Mouse (Mus musculus): ENCODE data around the gene Trpm3.
"Not testable (repeated sequence)": the region's sequence is repeated elsewhere in the genome, so short reads cannot be mapped to it uniquely, and the experiment has no call there.

The Trpm3 gene

DNA sequence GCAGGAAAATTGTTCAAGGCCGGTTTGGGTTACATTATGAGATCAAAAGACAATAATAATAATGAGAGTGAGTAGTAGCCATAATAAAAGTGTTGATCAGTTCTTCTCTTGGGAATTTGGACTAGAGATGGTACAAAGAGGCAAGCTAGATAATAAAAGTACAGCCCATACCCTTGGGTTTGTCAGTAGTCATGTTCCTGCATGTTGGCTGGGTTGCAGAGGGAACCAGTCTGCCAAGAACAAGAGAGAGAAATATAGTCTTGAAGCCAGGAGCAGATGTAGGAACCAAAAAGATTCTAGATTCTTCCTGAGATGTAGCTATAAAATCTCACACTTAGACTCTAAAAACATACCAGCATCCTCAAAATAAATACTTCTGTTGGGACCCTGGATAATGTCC is 861.4 kb downstream of the Trpm3 start:
- DNase-seq, result no peak

DNA sequence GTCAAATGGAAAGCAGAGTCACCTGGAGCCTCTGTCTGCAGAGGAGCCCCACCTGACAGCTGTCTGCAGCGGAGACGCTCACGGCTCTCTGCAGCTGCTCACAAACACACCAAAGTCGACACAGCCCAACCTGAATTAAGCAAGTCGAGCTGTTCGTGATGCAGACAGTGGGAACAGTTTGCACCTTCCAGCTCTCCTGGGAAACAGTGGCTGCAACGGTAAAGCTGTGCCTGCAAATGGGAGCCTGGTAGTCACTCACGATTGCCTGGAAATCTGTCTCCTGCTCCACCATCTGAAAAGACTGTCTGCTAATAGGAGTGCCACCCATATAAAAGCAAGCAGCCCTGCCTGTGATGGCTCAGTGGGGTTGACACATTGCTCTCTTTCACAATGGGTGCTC is 865.0 kb downstream of the Trpm3 start:
- DNase-seq, result no peak

DNA sequence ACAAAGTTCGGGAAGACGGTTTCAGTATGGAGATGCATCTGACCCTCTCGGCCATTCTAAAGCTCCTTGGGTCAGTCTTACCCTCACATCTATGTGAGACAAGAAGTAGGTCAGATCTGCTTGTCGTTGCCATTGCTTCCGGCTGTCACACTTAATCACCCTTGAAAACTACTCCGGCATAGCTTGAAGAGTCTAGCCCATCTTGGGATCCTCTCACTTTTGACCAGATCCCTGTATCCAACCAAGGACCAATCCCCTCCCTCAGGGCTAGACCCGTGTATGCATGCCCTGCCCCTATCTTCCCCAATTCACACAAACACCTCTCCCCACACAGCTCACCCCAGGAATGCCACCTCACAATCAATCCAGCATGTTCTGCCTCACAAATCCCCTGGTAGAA is 867.0 kb downstream of the Trpm3 start:
- no peak for DNase-seq

DNA sequence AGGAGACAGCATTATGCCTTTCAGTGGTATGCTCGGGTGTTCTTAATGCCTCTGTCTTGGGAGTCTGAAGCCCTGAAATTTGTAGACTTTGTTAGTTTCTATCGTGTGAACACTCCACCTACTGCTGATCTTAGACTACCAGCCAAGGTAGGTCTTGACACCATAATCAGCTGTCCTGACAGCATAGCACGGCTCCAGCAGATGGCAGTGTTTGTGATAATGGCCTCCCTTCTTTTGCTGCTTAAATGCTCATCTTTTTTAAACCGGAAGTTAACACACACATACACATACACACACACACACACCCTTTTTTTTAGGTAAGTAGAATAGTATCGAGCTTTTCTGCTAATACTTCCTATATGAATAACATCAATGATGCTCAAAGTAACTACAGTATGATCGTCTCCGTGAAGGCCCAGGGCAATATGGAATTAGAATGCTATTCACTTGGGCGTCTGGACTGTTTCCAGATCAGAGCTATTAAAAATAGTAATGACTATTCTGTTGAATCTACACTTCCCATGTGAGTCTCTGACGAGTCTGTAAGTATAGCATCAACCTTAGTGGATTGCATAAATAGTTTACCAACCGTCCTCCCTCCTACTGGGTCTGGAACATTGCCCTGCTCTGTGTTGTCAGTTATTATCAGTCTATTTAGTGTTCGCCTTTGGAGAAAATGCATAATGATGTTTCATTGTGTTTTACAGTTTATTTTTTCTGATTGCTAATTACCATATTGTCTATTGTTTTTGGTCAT is 867.8 kb downstream of the Trpm3 start:
- no peak for DNase-seq

DNA sequence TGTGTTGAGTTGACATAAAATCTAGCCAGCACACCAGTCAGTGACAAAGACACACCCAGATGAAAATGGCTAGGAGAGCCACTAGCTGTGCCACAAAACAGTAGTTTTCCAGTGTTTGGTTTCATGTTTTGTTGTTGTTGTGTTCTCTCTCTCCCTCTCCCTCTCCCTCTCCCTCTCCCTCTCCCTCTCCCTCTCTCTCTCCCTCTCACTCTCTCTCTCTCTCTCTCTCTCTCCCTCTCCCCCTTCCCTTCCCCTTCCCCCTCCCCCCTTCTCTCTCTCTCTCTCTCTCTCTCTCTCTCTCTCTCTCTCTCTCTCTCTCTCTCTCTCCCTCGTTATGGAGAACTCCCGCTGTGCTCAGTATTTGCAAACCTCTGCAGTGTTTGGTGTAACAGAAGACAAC is 874.8 kb downstream of the Trpm3 start:
- no peak for DNase-seq

DNA sequence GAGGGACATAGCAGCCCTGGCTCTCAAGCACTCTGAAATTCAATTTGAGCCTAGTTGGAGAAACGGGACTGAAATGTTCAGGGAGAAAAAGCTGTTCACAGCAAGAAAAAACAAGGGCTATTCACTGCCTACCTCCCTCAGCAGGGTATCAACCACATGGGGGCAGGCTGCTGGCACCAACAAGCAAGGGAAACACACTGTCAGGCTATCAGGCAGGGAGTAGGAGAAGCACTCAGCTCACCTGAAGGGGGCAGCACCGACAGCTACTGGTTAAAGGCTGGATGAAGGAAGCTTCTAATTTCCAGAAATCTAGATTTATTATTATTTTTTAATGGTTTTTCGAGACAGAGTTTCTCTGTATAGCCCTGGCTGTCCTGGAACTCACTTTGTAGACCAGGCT is 876.7 kb downstream of the Trpm3 start:
- peak; percentile 13 for DNase-seq

DNA sequence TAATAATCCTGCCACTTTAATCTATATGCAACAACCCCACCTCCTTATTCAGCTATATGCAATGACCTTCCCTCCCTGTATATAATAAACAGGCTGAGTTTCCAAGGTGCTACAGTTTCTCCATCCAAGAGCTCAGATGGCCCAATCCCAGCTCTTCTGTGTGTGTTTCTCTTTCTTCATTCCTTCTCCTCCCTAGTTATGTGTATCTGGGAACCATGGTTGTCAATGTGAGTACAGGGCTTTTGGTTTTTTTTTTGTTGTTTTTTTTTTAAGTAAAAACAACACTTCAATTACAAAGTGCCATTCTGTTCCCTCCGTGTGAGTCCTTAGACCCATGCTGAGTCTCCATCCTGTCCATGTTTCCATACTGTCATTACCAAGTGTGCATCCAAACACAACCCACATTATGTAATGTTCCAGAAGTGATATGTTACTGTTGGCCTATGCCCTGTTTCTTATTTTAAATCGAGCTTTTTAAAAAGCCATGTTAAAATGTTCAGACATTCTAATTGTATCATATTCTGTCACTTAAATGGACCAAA is 879.4 kb downstream of the Trpm3 start:
- no peak for DNase-seq

DNA sequence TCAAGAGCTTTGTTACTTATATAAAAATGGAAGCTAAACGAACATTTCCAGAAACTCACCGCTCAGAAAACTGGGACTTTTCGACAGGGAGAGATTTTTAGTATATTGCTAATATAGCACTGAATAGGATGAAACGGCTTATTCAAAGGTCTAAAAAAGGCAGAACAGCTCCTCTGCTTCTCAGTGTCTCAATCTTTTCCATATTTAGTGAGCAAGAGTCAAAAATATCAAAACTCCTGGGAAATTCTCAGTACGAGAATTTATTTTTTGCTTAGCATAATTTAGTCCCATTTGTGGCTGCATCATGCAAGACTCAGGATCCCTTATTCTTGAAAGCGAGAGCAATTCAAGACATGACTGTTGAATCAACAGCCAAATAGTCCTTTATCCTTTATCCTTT is 884.1 kb downstream of the Trpm3 start:
- no peak for DNase-seq

DNA sequence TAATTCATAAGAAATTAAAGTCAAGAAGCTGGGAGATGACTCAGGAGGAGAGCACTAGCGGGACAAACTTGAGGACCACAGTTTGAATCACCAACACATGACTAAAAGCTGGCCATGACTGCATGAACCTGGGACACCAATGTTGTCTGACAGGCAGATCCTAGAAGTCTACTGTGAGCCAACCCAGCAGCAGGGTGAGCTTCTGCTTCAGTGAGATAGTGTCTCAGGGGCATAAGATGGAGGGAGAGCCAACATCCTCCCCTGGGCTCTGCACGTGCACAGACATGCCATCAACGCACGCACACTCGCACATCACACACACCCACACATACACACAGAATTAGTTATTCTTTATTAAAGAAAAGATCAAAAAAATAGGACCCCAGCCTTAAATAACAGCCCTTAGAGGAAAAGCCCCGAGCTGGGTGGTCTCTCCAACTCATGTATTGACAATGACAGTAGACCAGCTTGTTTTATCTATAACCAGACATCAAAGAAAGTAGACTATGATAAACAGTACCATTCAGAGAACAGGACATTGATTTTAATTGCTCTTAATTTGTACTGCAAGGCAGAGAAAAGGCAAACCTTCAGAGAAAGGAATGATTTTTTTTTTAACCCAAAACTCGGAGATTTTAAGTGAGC is 884.6 kb downstream of the Trpm3 start:
- no peak for DNase-seq

DNA sequence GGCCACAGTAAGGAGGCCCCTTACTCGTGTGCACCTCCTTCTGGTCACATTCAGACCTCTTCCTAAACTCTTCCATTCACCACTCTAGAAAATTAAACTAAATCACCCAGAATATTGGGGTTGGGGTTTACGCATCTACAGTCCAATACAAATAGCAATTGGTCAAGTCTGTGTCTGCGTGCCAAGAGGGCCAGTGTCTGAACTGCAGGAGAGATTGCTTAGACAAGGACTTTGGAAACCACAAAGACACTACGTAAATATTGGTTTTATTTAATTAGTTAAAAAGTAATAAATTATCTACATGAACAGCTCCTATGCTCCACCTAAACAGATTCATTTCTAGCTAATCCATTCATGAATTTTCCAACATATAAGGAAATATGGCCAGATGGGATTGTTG is 886.0 kb downstream of the Trpm3 start:
- DNase-seq, result no peak

DNA sequence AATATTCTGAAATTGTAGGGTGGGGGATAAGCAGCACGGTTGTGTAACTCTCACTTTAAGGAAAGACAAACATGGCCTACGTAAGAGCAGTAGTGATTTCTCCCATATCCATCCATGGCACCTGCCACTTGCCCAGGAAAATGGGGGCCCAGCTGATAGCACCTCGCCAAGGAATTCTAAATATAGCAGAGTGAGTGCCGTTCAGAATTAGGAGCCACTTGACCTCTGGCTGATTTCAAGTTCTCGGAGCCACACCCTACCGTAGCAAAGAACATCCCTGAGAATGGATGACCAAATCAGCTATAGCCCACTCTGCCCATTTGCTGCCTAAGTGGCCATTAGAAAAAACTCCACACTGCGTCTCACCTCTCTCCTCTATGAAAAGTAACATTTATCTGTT is 887.6 kb downstream of the Trpm3 start:
- no peak for DNase-seq

DNA sequence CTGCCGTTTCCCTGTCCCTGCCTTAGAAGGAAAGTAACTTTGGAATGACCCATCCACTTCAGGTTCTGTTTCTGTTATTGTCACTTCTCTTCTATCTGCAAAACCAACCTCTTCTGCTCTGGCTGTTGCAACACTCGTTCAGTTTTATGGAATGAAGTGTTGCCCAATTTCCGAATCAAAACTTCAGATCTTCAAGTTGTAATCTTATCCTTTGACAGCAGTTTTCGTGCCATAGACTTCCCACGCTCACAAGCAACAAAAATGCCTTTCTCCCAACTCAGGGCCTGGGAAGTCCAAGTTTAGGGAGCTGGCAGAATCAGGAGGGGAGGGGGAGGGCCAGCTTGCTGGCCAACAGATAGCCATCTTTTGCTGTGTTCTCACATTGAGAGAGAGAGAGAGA is 889.4 kb downstream of the Trpm3 start:
- no peak for DNase-seq

DNA sequence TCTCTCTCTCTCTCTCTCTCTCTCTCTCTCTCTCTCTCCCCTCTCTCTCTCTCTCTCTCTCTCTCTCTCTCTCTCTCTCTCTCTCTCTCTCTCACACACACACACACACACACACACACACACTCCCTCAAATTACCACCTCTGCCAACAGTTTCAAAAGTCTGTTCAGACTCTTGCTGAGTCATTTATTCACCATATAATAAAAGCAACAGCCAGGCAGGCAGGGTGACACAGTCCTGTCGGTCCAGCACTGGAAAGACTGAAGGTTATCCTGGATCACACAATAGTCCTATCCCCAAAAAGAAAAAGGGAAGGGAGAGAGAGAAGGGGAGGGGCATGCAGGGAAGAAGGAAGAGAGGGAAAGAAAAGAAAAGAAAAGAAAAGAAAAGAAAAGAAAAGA is 894.5 kb downstream of the Trpm3 start:
- not testable (repeated sequence) for DNase-seq

DNA sequence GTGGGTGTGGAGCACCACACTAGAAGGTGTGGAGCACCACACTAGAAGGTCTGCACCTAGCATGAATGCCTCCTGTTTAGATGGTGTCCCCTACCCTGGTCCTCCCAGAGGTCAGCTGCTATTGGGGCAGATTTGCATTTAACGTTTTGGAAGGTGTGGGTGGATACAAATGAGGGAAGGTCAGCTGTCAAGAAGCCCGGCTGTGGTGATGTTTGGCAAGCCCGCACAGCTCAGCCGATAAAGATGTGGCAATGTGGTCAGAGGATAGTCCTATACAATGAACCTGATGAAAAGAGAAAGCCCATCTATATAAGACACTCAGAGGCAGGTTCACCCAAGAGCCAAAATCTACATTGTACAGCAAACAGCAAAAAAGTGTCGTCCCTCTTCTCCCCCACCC is 895.3 kb downstream of the Trpm3 start:
- no peak for DNase-seq

DNA sequence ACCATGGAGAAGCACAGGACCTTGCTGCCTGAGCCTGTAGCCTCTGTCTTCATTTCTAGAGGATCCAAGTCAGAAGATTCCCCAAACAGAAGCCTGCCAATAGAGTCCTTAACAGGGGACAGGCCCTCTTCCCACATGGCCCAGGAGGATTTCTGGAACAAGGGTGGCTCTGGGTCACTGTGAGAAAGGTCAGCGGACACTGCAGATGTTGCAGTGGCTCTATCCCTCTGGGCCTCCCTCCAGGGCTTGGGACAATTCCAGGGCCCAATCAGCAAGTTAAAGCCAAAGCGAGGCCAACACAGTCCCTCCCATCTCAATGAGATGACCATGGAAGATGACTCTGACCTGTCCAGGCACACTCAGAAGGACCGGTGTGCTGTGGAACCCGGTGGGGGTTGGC is 896.1 kb downstream of the Trpm3 start:
- DNase-seq, result peak in 1 of 2 experiments; percentile 9

DNA sequence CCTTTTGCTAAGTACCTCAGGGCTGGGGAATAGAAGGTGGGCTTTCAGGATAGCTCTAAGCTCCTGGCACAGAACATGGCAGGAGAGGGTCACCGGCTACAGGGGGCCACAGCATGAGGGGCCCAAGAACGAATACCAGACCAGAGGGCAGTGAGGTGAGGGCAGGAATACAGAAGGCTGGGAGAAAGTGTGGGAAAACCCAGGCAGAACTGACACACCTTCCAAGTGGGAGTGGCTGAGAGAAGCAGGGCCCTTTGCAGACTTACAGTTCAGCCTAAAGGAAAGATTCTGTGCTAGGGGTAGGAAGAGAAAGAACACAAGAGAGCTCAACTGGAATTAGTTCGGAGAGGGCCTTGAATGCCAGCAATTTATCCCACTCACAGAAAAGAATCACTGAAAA is 896.9 kb downstream of the Trpm3 start:
- no peak for DNase-seq

DNA sequence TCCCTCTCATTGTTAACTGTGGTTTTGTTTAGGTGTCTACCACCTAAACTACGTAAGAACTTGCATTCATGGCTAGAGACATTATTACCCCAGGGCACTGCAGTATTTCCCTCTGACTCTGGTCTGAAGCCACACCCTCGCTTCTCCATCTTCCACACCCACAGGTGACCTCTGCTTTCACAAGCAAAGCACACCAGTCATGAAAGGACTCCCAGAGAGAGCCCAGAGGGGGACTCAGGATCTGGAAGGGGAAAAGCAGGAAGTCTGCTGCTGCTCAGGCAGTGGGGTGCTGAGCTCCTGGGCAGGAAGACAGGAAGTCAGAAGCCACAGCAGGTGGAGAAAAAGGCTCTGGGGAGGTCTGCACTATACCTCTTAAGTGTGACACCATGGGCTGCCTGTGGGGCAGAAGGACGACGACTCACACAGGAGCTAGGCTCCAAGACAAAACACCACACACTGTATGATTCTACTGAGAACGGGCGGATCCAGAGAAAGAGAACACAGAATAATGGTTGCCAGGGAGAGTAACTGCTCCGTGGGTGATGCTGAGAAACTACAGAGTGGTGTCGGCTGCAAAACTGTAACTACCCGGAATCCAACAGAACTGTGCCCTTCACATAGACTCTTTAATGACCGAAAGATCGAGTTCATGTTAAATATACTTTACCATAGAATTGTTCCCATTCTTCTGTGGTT is 898.1 kb downstream of the Trpm3 start:
- DNase-seq, result peak in 1 of 2 experiments; percentile 28

DNA sequence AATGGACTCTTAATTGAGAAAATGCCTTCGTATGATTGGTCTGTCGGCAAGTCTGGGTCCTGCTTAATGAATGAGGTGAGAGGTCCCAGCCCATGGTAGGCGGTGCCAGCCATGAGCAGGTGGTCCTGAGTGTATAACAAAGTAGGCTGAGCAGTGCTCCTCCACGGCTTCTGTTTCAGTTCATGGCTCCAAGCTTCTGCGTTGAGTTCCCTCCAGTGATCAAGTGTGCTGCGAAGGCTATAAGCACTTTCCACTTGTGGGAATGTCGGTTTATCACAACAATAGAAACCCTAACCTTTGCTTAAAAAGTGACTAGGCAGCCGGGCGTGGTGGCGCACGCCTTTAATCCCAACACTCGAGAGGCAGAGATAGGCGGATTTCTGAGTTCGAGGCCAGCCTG is 898.7 kb downstream of the Trpm3 start:
- no peak for DNase-seq

DNA sequence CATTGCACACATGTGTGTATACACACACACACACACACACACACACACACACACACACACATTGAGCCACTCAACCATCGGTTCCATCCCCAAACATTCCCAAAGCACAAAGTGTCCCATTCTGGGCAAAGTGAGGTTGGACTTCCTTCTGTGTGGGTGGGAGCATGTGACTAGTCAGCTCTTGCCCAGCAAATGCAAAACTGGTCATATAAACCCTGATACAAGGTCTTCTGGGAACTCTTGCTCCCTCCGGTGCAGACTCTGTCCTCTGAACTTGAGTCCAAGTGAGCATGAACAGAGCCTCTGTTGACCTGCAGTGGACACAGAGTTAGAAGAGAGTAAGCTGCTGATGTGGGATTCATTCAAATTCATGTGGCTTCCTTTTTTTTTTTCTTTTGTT is 899.5 kb downstream of the Trpm3 start:
- no peak for DNase-seq

DNA sequence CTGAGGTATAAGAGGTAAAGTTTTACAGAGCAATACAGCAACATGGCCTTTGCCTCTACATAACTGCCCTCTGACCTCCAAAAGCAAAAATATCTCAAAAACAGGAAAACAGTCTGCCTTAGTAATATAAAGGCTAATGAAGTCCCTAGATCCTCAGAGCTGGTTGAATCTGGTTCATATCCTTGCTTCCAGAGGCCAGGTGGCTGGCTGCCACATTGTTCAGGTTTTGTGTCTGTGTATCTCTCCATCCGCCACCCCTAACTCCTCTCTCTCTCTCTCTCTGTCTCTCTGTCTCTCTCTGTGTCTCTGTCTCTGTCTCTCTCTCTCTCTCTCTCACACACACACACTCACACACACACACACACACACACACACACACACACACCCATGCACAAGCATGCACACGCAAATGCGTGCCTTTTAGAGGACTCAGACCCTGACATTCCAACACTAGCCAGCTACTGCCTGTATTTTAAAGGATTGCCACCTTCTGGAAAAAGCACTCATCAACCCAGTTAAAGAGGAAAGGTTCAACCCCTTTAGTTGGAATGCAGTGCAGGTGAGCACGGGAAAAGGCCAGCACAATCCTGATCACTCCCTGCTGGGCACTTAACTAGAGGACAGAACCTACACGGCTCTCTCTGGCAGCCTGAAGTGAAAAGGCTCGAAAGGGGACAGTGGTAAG is 902.8 kb downstream of the Trpm3 start:
- DNase-seq, result no peak

DNA sequence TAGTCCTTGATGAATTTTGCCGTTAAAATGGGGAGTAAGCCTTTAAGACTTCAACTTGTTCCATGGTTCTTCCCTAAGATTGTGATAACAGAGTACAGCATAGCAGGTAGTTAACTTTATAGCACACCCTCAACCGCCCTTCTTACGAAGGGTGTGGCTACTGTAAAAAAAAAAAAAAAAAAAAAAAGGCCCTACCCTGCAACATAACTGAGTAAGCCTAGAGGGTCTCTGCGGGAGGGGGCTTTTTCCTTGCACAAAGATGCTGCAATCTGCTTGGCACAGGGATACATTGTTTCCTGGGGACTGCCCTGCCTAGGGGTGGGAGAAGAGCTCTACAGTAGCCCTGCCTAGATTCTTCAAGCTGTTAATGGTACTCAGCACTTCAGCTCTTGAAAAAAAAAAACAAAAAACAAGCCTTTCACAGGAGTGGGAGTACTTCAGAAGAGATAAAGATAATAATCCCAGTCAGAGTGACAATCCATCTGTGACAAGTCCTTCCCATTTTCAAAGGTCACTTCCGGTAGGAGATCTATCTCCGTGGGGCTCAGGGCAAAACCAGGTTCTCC is 903.4 kb downstream of the Trpm3 start:
- DNase-seq, result no peak

DNA sequence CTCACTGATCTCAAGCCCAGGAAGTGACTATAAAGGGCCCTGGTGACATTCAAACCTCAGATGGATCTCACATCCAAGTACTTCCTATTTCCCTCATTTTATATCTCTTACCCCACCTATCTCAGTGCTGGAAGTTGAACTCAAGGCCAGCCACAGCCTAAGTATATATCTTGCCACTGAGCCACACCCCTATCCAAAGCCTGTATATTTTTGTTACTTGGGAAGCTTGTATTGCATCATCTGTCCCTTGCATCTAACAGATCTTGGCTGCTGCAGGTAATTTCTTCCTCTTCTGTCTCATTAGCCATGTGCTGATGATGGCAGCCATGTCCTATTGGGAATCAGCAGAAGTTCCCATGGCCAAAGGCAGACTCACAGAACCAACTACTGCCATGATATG is 904.9 kb downstream of the Trpm3 start:
- DNase-seq, result no peak

Data from thymus, adult 18-20 months (tissue).